Mouse (Mus musculus) erythroblast, embryonic 14.5 days (primary cell): Measurements from ENCODE around the gene Stx8. TPM values are rescaled to one million over a fixed set of nuclear protein-coding genes. Genes with fewer than 3 reads are reported as not detected.

ENCODE experiments used
- H3K27me3 ChIP-seq: 2 replicates; pipeline ENCODE4 v1.6.1; 2012; ENCODE audit warnings: inconsistent platforms; ENCODE audit not compliant: control insufficient read depth
- H3K36me3 ChIP-seq: 2 replicates; pipeline ENCODE4 v1.6.1; 2012; ENCODE audit warnings: mild to moderate bottlenecking, inconsistent platforms; ENCODE audit not compliant: control insufficient read depth
- H3K4me1 ChIP-seq: 2 replicates; pipeline ENCODE4 v1.6.1; 2012; ENCODE audit warnings: inconsistent platforms; ENCODE audit not compliant: control insufficient read depth
- H3K4me3 ChIP-seq: replicated peaks from 2 replicates; pipeline ENCODE3; 2012; ENCODE audit warnings: moderate library complexity, mild to moderate bottlenecking, inconsistent platforms
- H3K9me3 ChIP-seq: 2 replicates; pipeline ENCODE4 v1.6.1; 2012; ENCODE audit warnings: low read length, inconsistent platforms, mixed read lengths; ENCODE audit not compliant: control insufficient read depth
- GATA1 ChIP-seq: IDR thresholded peaks from 2 replicates; pipeline ENCODE4 v1.6.1; 2012; ENCODE audit warnings: low read length, inconsistent platforms, mixed read lengths
- TAL1 ChIP-seq: IDR thresholded peaks from 3 replicates; pipeline ENCODE4 v1.6.1; 2012; ENCODE audit warnings: low read length, inconsistent platforms, mixed read lengths
- polyA plus RNA-seq: library from polyadenylated mRNA; stranded (reverse); fragments of >175 nt; gene quantifications from 2 replicates; pipeline ENCODE4 v1.2.3, GENCODE M21; 2012

Gene Stx8
- polyA plus RNA-seq, 1 experiment: 0.17 TPM

GRCm38 (mm10) chr11:68029079-68029478 is 63.1 kb downstream of the Stx8 start:
- Histone ChIP-seq H3K4me3 (no peak overlapping the region), H3K9me3 (no peaks in the 10 kb centered on the region), H3K4me1 (peaks cover 13% of the 10 kb centered on the region), H3K36me3 (no peaks in the 10 kb centered on the region), H3K27me3 (no peaks in the 10 kb centered on the region)
- no peak for TF ChIP-seq TAL1
- TF ChIP-seq GATA1: no peak

GRCm38 (mm10) chr11:68029871-68030270 is 63.9 kb downstream of the Stx8 start:
- H3K27me3 ChIP-seq: no peaks in the 10 kb centered on the region

GRCm38 (mm10) chr11:68030771-68031170 is 64.8 kb downstream of the Stx8 start:
- no peak overlapping the region for H3K4me3 ChIP-seq
- no peak for TF ChIP-seq TAL1
- no peak for TF ChIP-seq GATA1

More at GRCm38 (mm10) chr11:68029871-68030270, 63.9 kb downstream of the Stx8 start:
- no peaks in the 10 kb centered on the region for H3K36me3 ChIP-seq
- H3K4me1 ChIP-seq: peaks cover 13% of the 10 kb centered on the region
- no peaks in the 10 kb centered on the region for H3K9me3 ChIP-seq
- H3K4me3 ChIP-seq: no peak overlapping the region
- TF ChIP-seq GATA1 (no peak), TAL1 (no peak)

GRCm38 (mm10) chr11:68032448-68032847 is 66.5 kb downstream of the Stx8 start:
- H3K36me3 ChIP-seq: no peaks in the 10 kb centered on the region
- H3K27me3 ChIP-seq: no peaks in the 10 kb centered on the region
- H3K9me3 ChIP-seq: no peaks in the 10 kb centered on the region
- TF ChIP-seq TAL1 (no peak), GATA1 (no peak)
- H3K4me1 ChIP-seq: peaks cover 13% of the 10 kb centered on the region
- no peak overlapping the region for H3K4me3 ChIP-seq

More at GRCm38 (mm10) chr11:68030771-68031170, 64.8 kb downstream of the Stx8 start:
- Histone ChIP-seq H3K27me3 (no peaks in the 10 kb centered on the region), H3K9me3 (no peaks in the 10 kb centered on the region), H3K4me1 (peaks cover 13% of the 10 kb centered on the region), H3K36me3 (no peaks in the 10 kb centered on the region)

DNA sequence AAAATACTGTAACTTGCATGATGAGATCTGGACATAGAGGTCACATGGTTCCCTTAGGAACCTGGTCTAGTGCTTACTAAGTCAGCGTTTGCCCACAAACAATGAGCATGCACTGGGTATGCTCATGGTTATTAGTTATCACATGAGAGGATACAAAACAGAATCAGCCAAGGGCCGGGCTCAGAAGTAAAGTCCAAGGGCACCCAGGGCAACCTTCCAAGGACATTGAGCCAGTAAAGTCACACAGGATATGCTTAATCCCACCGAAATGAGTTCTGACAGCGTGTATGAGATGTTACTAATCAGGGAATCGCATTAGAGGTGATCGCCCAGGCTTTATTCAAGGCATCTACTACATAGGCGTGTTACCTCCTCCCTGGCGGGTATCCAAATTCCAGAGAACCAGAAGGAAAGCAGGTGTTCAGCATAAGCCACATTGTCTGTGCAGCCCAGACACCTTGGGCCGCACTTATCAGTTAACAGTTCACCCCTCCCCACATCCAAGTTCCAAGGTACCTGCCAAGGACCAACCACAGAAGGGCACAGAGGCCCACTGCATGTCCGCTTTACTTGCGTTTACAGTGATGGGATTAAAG is 67.4 kb downstream of the Stx8 start:
- Histone ChIP-seq H3K27me3 (no peaks in the 10 kb centered on the region), H3K9me3 (no peaks in the 10 kb centered on the region), H3K4me3 (no peak overlapping the region), H3K36me3 (no peaks in the 10 kb centered on the region), H3K4me1 (peaks cover 8% of the 10 kb centered on the region)
- TF ChIP-seq GATA1 (no peak), TAL1 (no peak)

GRCm38 (mm10) chr11:68034422-68034821 is 68.4 kb downstream of the Stx8 start:
- Histone ChIP-seq H3K9me3 (no peaks in the 10 kb centered on the region), H3K4me1 (no peaks in the 10 kb centered on the region), H3K36me3 (no peaks in the 10 kb centered on the region), H3K27me3 (no peaks in the 10 kb centered on the region), H3K4me3 (no peak overlapping the region)
- no peak for TF ChIP-seq GATA1
- TF ChIP-seq TAL1: no peak

GRCm38 (mm10) chr11:68035303-68035891 is 69.4 kb downstream of the Stx8 start:
- Histone ChIP-seq H3K4me1 (no peaks in the 10 kb centered on the region), H3K27me3 (no peaks in the 10 kb centered on the region), H3K4me3 (no peak overlapping the region), H3K36me3 (no peaks in the 10 kb centered on the region), H3K9me3 (no peaks in the 10 kb centered on the region)
- no peak for TF ChIP-seq GATA1
- no peak for TF ChIP-seq TAL1

- Histone ChIP-seq H3K36me3 (no peaks in the 10 kb centered on the region), H3K27me3 (no peaks in the 10 kb centered on the region), H3K4me1 (no peaks in the 10 kb centered on the region), H3K9me3 (no peaks in the 10 kb centered on the region), H3K4me3 (no peak overlapping the region)
- TF ChIP-seq TAL1 (no peak), GATA1 (no peak)
These were observed 70.4 kb downstream of the Stx8 start for GRCm38 (mm10) chr11:68036133-68036959.

DNA sequence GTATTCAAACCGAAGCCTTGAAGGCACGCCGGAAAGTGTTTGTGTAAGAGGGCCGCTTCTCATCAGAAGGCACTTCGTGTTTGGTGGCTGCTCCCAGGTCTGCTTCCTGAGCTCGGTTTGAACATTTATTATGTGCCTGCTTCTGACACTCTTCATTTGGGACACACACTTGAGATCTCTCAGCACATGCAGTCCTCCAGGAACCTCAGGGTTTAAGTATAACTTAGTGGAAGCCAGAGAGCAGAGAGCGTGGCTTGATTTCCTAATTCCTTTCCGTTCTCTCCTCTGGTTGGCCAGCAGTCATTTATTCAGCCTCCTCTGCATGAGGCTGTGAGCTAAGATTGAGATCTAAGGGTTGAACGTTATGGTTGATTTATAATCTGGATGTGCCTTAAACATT is 71.1 kb downstream of the Stx8 start:
- H3K27me3 ChIP-seq: no peaks in the 10 kb centered on the region

More for the DNA sequence above, 71.1 kb downstream of the Stx8 start:
- Histone ChIP-seq H3K9me3 (no peaks in the 10 kb centered on the region), H3K4me3 (no peak overlapping the region), H3K4me1 (no peaks in the 10 kb centered on the region), H3K36me3 (no peaks in the 10 kb centered on the region)
- TF ChIP-seq TAL1 (no peak), GATA1 (no peak)
